Mouse (Mus musculus): Measurements from ENCODE around the gene Fam13a.

The Fam13a gene

DNA sequence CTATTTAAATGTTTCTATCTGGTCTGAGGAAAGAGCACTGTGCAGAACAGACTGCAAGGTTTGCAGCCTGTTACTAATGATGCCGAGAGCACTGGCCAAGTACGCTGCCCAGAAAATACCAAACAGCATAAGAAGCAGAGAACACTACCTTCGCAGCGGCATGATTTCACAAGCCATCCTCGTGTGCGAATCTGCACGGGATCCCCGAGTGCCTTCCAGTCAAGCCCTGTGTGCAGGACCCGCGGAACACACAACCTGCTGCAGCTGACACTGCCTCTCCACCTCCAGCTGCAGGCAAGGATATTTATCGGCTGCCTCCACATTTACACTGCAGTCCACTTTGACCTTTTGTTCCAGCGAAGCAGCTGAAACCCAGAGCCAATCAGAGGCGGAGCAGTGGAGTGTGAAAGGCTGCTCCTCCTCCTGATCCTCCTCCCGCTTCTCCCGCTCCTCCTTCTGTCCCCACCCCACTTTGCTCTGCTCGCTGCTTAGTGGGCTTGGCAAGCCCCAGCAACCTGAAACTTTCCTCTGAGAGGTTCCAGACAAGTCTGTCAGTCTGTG lies at the start of gene Fam13a:
Gene Fam13a, minus strand, starts transcription at position 386 of the 561 bp plus-strand sequence.
- peak; percentile 55 for DNase-seq

DNA sequence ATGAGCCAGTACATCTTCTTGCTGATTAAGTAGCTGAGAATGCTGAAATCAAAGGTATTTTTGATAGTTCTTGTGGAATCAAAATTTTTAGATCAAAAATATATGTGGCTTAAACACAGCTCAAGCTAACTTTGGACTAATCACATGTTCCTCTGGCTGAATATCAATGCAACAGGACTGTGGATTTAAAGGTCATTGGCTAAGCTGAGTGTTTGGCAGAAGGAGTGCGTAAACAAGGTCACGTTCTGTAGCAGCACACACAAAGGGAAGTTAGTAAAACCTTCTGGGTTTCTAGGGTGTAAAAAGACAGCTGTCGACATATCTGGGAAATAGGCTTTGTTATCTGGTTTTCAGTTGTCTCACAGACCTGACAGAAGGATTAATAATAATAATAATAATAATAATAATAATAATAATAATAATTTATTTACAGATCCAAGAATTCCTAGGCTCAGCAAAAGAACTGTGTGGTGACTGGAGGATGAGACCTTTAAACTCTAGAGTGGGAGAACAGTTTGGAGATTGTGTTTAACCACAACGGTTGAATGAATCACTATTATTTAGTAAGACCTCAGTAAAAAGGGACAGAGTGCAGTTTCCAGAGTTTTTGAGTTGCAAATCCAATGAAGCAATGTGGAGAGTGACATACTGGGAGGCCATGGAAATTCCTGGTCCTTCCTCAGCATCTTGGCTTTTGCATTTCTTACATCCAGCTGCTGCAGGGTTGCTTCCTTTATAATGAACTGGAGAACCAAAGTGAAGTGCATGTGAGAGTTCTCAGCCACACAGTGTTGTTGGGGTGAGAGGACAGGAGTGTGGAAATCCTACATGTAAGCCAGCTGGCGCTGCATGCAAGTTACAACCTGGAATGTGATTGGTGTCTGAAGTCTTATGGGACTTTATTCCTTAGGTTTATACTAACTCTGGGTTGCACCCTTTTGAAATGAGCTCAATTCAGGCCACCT lies 48.0 kb upstream of the Fam13a start:
- DNase-seq = no peak

GRCm38 (mm10) chr6:59071691-59072090 lies 47.3 kb upstream of the Fam13a start:
- no peak for DNase-seq

GRCm38 (mm10) chr6:59068187-59068586 lies 43.8 kb upstream of the Fam13a start:
- DNase-seq = no peak

- DNase-seq = no peak
Measured at GRCm38 (mm10) chr6:59064440-59064839, 40.1 kb upstream of the Fam13a start.

DNA sequence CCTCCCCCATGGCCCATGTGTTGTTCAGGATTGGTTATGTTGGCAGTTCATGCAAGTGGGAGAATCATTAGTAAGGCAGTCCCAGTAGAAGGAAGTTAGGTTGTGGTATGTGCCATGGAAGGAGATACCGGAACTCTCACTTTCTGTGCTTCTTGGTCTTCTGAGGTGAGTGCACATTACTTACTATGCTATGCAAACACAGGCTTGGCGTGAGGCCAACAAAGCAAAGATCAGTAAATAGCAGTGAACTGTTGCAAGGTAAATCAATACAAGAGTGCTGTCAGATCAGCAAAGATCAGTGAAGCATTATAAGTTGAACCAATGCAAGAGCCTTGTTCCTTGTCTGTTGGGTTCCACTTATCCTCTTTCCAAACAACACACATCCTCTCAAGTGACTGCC lies 28.9 kb upstream of the Fam13a start:
- no peak for DNase-seq

GRCm38 (mm10) chr6:59039719-59040118 lies 15.4 kb upstream of the Fam13a start:
- no peak for DNase-seq

- no peak for DNase-seq
Measured at GRCm38 (mm10) chr6:59032748-59033147, 8.4 kb upstream of the Fam13a start.

GRCm38 (mm10) chr6:59031539-59031938 lies 7.2 kb upstream of the Fam13a start:
- no peak for DNase-seq

- DNase-seq = no peak
Measured at GRCm38 (mm10) chr6:59030667-59031066, 6.3 kb upstream of the Fam13a start.

- DNase-seq = no peak
Measured at GRCm38 (mm10) chr6:59030037-59030436, 5.7 kb upstream of the Fam13a start.

GRCm38 (mm10) chr6:59028871-59029270 lies 4.5 kb upstream of the Fam13a start:
- no peak for DNase-seq

DNA sequence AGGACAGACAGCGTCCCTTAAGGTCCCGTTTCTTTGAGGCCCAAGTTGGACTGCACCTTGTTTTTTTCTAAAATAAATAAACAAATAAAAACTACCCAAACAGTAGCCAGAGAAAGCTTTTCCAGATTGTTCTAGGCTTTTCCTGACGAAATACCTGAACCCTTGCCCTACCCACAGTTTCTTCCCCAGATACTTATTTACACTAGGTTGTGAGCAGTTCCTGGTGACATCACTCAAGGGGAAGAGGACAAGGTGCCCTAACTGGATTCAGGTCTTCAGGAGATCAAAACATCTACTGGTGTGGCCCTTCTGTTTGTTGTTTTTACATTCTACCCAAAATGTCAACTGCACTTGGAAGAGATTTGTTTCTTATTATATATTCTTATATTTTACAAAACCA lies 457 bp upstream of the Fam13a start:
- DNase-seq = no peak

- DNase-seq = no peak
Measured at GRCm38 (mm10) chr6:59023455-59024163, 740 bp downstream of the Fam13a start.

GRCm38 (mm10) chr6:59022621-59023020 lies 1.7 kb downstream of the Fam13a start:
- no peak for DNase-seq

DNA sequence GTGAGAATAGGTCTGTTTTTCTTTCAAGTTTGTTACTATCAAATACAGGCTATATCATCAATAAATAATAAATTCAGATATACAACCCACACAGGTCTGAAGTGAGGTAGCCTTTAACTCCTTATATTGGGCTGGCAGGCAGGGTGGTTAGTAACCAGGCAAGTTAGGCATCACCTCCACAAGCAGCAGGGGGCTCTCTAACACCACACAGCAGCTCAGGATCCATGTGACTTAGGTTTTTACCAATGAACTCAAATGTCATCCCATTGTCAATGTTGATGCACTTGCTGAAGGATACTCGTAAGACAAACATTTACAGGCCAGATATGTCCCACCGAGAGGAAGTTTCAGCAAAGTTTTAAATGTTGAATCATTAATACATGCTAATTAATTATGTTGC lies 4.0 kb downstream of the Fam13a start:
- DNase-seq = peak; percentile 46

DNA sequence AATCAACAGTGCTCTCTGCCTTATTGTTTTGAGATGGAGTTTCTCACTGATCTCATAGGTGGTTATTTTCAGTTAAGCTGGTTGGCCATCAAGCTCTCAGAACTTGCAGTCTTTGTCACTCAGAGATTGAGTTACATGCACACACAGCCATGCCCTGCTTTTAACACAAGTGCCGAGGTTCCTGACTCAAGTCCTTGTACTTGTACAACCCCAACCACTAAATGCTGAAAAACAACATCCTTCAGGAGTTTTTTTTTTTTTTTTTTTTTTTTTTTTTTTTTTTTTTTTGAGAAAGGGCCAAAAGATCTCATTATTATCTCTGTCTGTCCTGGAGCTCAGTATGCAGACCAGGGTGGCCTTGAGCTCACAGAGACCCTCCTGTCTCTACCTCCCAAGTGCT lies 4.5 kb downstream of the Fam13a start:
- DNase-seq = no peak

DNA sequence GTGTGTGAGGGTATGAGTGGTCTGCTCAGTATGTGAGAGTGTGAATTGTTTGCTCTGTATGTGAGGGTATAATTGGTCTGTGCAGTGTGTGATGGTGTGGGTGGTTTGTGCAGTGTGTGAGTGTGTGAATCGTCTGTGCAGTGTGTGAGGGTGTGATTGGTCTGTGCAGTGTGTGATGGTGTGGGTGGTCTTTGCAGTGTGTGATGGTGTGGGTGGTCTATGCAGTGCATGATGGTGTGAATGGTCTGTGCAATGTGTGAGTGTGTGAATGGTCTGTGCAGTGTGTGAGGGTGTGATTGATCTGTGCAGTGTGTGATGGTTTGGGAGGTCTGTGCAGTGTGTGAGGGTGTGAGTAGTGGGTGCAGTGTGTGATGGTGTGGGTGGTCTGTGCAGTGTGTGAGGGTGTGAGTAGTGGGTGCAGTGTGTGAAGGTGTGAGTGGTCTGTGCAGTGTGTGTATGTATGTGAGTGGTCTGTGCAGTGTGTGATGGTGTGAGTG lies 8.0 kb downstream of the Fam13a start:
- DNase-seq = no peak

DNA sequence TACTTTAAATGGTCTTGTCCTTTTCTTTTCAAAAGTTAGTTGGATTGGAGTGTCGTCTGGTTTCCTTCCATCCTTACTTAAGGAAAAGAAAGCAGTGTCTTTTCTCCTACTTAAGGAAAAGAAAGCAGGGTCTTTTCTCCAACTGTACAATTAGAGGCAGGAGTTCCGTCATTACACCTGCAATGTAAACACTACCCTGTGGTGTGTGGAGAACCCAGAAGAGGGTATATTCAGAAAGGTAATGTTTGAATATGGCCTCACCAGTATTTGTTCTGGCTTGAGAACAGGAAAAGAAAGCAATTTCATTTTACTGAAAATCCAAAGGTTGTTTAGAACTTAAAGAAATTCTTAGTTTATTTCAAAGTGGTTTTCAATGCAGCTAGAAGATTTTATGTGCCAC lies 9.6 kb downstream of the Fam13a start:
- no peak for DNase-seq

DNA sequence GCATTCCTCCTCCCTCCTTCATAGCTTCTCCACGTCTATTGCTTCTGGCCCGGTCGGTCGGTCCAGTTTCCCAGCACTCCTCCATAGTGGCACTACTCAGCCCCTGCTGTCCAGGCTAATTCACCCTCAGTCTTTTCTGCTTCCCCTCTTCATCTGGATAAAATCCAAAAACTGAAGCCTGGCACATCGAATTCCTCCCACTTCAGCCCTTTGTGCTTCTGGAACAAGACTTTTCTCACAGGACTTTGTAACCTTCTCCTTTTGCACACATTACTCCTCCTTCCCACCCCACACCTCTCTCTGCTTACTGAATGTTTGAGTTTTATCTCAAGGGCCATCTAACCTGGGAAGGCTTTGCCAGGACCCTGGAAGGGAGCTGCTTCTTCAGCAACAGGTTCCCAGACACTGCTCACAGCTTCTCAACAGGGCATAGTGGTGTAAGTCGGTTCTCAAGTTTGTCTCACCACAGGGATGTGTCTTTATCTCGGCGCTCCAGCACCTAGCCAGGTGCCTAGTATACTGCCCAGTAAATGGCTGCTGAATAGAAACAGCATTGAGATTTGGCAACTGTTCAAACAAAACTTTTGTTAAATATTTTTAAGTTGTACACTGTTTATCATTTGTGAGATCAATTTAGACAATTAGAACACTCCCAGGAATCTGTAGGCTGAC lies 10.1 kb downstream of the Fam13a start:
- DNase-seq = no peak

DNA sequence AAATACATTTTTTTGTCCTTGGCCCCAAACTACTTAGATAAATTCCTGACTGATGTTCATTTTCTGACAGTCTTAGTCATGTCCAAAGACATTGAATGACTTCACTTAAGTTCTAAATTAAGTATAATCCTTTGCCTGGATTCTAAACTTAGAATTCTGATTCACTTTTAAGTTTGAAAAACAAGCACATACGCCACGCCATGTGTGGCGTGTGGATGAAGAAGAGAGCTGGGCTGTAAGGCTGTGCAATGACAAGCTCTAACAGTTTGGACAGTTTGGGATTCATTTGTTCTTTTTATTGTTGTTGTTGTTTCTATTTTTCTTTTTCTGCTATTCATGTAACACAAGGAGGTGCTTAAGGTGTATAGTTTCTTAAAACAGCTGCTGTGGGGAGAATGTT lies 13.6 kb downstream of the Fam13a start:
- no peak for DNase-seq

- DNase-seq = no peak
Measured at GRCm38 (mm10) chr6:59004630-59005029, 19.7 kb downstream of the Fam13a start.

DNA sequence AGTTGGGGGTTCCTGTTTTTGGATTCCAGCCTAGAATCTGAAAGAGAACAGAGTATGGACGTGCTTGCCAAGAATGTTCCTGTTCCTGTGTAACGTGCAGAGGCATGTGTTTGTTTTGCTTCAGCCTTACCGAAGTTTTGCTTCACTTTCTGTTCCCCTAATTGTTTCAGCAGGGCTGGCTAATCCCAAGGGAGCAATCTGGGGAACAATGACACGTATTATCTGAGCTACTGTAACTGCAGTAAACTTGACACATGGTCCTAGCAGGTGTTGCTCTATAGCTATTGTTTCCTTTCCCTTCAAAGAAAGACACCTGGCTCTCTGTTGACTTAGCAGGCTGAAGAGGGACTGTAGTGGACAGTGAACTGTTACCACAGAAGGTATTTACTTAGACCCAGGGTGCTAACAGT lies 25.3 kb downstream of the Fam13a start:
- no peak for DNase-seq

All from thymus, postnatal 14 days (tissue).